Mouse (Mus musculus): ENCODE measurements at regions not wholly inside any gene's neighbourhood (a gene's known extent, or its start where the extent isn't known, plus 50 kb on each side); places are given as distances from the start of the nearest gene placed in this dataset.

DNA sequence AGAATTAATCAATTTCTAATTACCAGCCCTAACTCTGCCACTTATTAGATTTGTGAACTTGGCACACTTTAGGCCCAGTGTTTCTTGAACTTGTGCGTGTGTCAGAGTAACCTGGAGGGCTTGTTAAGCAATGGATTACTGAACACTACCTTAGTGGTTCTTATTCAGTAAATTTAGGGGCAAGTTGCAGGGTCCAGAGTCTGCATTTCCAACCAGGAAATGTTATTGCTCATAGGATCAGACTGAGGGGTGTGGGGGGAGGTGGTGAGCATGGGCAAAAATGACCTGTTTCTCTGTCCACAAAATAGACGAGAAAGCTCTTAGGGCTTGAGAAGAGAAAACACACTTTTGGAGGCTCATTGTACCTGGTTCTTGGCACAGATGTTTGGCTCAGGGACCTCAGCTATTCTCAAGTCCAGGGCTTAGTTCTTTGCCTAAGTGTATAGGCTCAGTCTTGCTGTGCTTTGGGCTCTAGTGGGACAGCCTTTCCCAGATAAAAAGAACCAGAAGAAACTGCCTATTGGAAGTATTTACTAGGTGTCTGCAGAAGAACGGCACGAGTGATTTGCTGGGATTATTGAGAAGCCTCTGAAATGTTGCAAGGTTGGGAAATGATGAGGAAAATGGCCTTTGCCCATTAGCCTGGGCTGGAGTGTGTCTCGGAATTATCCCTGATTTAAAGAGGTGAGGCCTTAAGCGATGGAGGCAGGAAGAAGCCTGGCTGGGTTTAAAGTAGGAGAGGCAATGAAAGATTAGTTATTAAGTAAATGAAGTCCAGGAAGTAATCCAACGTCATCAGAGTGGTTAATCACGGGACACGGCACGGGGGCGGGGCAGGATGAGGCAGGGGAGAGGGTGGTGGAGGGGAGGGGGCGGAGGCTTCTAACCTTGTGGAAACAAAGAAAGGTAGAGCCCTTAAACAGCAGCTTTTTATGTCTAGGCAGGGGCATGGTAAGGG, 113.2 kb upstream of the Fggy start:
- DNase-seq (ENCODE audit: low read depth, low spot score), result no peak
- no peaks in the 10 kb centered on the region for H3K36me3 ChIP-seq (ENCODE audit: control insufficient read depth, insufficient read depth, low read length, poor library complexity, severe bottlenecking)
- no peaks in the 10 kb centered on the region for H3K27me3 ChIP-seq (ENCODE audit: control insufficient read depth, insufficient read depth, low read length, poor library complexity, severe bottlenecking)

GRCm38 (mm10) chr4:95450286-95450685, 107.0 kb upstream of the Fggy start:
- DNase-seq (ENCODE audit: low read depth, low spot score), result no peak
- H3K27me3 ChIP-seq (ENCODE audit: control insufficient read depth, insufficient read depth, low read length, poor library complexity, severe bottlenecking), result no peaks in the 10 kb centered on the region
- H3K36me3 ChIP-seq (ENCODE audit: control insufficient read depth, insufficient read depth, low read length, poor library complexity, severe bottlenecking), result no peaks in the 10 kb centered on the region

- DNase-seq (ENCODE audit: low read depth, low spot score), result no peak
- Histone ChIP-seq H3K27me3 (ENCODE audit: control insufficient read depth, insufficient read depth, low read length, poor library complexity, severe bottlenecking) (no peaks in the 10 kb centered on the region), H3K36me3 (ENCODE audit: control insufficient read depth, insufficient read depth, low read length, poor library complexity, severe bottlenecking) (no peaks in the 10 kb centered on the region)
Measured at GRCm38 (mm10) chr4:95451831-95452230, 105.5 kb upstream of the Fggy start.

DNA sequence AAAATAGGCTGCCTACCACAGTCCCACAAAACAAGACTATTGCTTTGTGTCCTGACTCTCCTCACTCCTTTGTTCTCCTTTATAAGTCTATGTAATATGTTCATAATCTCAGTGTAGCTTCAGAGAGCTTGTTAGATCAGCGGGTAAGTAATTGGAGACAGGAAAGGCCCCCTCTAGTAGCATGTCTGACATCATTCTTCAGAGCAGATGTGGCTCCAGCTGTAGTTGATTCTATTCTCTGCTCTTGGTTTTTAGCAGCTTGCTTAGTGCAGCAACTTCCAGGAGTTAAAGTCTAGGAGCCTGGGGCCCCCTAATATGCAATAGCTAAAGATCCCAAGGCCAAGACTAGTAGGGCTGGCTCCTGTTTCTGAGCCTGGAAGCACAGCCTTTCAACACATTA, 101.0 kb upstream of the Fggy start:
- no peaks in the 10 kb centered on the region for H3K27me3 ChIP-seq (ENCODE audit: control insufficient read depth, insufficient read depth, low read length, poor library complexity, severe bottlenecking)
- no peak for DNase-seq (ENCODE audit: low read depth, low spot score)
- H3K36me3 ChIP-seq (ENCODE audit: control insufficient read depth, insufficient read depth, low read length, poor library complexity, severe bottlenecking), result no peaks in the 10 kb centered on the region

GRCm38 (mm10) chr4:95456943-95457342, 100.4 kb upstream of the Fggy start:
- no peak for DNase-seq (ENCODE audit: low read depth, low spot score)
- H3K27me3 ChIP-seq (ENCODE audit: control insufficient read depth, insufficient read depth, low read length, poor library complexity, severe bottlenecking), result no peaks in the 10 kb centered on the region
- H3K36me3 ChIP-seq (ENCODE audit: control insufficient read depth, insufficient read depth, low read length, poor library complexity, severe bottlenecking), result no peaks in the 10 kb centered on the region

DNA sequence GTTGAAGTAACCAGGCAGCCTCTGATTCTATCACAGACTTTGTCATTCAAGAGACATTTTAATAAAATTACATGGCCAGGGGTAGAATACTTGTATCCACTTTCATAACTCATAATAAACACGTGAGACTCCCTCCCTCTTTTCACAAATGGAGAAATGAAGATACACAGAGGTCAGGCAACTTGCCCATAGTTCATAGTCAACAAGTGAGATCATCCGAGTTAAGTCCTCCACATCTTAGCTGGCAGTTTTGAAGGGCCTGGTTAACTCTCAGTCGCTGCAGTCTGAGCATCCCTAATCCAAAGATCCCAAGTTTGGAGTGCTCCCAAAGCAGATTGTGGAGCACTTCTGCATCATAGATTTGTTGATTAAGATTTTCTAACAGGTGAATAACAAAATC, 94.8 kb upstream of the Fggy start:
- H3K36me3 ChIP-seq (ENCODE audit: control insufficient read depth, insufficient read depth, low read length, poor library complexity, severe bottlenecking), result no peaks in the 10 kb centered on the region
- DNase-seq (ENCODE audit: low read depth, low spot score), result no peak

DNA sequence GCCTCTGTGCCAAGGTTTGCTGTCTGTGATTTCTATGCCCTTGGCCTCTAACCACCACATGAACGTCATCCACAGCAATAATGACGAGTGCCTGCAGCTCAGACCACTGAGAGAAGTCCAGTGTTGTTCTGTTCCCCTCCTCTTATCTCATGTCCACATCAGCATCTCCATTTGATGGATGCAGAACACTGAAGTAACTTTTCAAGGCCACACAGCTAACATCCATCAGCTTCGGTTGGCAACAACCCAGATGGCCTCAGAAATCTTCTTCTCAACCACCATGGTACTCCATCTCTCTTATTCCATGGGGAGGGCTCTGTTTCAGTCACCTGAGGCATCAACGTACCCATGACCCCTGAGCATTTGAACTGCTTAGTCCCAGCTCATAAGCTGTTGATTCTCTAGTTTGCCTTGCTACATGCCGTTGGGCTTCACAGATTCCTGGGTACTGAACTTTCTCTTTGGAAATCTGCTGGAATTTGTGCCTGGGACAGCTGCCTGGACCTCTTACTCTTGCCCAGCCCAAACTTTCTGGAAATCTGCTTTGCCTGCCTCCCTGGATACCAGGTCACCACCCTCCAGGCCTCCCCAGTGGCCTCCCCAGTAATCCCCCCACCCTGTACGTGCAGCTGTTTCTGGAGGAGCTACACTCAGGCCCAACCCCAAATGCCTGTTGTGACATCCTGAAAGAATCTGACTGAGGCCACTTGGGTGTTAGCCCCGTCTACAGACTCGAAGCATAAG, 94.1 kb upstream of the Fggy start:
- no peaks in the 10 kb centered on the region for H3K27me3 ChIP-seq (ENCODE audit: control insufficient read depth, insufficient read depth, low read length, poor library complexity, severe bottlenecking)
- no peak for DNase-seq (ENCODE audit: low read depth, low spot score)

More for the DNA sequence above, 94.8 kb upstream of the Fggy start:
- no peaks in the 10 kb centered on the region for H3K27me3 ChIP-seq (ENCODE audit: control insufficient read depth, insufficient read depth, low read length, poor library complexity, severe bottlenecking)

DNA sequence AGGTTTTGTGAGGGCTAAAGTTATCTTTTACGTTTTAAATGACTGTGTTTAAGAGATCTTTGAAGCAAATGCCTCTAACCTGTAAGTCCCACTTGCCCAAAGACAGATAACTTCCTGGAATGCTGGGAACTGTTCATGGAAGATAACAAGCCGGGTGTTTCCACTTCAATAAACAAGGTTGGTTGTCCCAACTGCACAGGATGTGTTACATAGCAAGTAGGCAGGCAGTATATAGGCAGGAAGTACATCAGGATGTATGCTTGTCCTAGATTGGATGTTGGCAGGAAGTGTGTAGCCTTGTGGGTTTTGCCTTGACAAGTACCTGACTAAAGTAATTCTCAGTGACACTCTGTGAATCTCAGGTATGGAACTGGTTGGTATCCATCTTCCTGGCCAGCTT, 90.7 kb upstream of the Fggy start:
- H3K36me3 ChIP-seq (ENCODE audit: control insufficient read depth, insufficient read depth, low read length, poor library complexity, severe bottlenecking), result no peaks in the 10 kb centered on the region

More for the DNA sequence above, 94.1 kb upstream of the Fggy start:
- H3K36me3 ChIP-seq (ENCODE audit: control insufficient read depth, insufficient read depth, low read length, poor library complexity, severe bottlenecking), result no peaks in the 10 kb centered on the region

DNA sequence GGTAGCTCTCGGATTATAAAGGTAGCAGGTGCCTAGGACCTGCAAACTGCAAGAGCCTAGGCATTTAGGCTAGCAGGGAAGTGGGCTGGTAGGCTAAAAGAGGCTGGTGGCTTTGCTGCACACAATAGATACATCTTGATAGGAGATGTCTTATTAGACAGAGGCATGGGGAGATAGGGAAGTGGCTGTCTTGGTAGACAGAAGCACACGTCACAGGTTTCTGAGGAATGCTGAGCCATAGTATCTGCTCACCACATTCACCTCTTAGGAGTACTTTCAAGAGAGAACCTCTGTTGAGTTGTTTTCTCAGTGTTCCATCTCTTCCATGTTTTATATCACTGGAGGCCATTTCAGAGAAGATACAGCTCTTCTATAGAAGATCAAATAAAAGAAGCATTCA, 89.8 kb upstream of the Fggy start:
- H3K36me3 ChIP-seq (ENCODE audit: control insufficient read depth, insufficient read depth, low read length, poor library complexity, severe bottlenecking), result no peaks in the 10 kb centered on the region

More for the DNA sequence above, 90.7 kb upstream of the Fggy start:
- H3K27me3 ChIP-seq (ENCODE audit: control insufficient read depth, insufficient read depth, low read length, poor library complexity, severe bottlenecking), result no peaks in the 10 kb centered on the region
- no peak for DNase-seq (ENCODE audit: low read depth, low spot score)

DNA sequence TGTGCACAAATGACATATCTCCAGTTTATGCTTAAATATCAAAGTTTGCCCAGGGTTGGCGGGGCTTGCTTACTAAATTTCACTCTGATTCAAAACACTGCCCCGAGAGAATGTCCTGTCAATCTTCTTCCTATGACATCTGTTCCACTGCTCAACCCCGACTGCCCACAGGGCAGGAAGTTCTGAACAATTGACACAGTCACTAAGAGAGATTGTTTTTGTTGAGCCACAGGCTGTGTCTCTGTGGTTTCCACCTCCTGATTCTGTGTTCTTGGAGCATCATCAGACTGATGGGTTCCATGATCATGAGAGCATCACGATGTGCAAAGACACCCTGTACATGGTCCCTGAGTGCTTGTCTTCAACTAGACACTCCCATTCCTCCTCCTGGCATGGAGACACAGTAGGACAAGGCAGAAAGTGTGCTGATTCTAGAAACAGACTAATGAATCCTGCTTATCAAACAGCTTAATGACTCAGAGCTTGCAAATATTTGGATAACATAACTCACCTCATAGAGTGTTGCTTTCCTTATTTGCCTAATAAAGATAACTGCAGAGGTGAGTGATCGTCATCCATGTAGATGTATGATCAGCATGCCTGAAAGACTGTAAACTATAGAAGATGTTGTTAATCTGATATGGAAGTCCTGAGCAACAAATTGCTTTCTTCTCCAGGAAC, 82.4 kb upstream of the Fggy start:
- Histone ChIP-seq H3K36me3 (ENCODE audit: control insufficient read depth, insufficient read depth, low read length, poor library complexity, severe bottlenecking) (no peaks in the 10 kb centered on the region), H3K27me3 (ENCODE audit: control insufficient read depth, insufficient read depth, low read length, poor library complexity, severe bottlenecking) (no peaks in the 10 kb centered on the region)
- no peak for DNase-seq (ENCODE audit: low read depth, low spot score)

More for the DNA sequence above, 89.8 kb upstream of the Fggy start:
- no peaks in the 10 kb centered on the region for H3K27me3 ChIP-seq (ENCODE audit: control insufficient read depth, insufficient read depth, low read length, poor library complexity, severe bottlenecking)
- no peak for DNase-seq (ENCODE audit: low read depth, low spot score)

DNA sequence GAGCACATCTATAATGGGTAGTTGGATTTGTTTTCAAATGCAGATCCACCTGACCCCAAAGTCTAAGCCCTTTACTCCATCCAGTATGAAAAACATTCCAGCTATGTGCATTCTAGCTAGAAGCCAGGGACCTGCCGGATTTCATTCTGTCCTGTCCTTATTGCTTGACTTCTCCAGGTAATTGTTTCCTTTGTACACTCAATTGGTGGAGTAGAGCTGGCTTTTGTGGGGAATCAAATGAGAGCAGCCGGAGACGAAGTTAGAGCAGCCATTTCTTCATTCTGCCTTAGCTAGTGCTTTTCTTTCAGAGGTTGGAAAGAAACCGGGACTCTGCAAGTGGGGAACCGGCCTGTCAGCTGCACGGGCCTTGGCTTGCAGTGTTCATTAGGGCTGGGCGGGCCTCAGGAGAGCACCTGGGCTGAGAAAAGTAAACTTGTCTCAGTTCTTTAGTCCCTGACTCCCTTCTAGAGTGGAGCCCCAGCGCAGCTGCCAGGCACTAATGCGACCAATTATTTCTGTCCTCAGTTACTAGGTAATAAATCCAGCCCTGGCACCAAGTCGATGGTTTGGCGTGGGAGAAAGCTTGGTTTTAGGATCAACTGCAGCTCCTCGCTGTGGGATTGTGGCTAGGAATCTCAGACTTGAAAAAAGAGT, 81.1 kb upstream of the Fggy start:
- DNase-seq (ENCODE audit: low read depth, low spot score), result no peak
- Histone ChIP-seq H3K36me3 (ENCODE audit: control insufficient read depth, insufficient read depth, low read length, poor library complexity, severe bottlenecking) (no peaks in the 10 kb centered on the region), H3K27me3 (ENCODE audit: control insufficient read depth, insufficient read depth, low read length, poor library complexity, severe bottlenecking) (no peaks in the 10 kb centered on the region)

- H3K36me3 ChIP-seq (ENCODE audit: control insufficient read depth, insufficient read depth, low read length, poor library complexity, severe bottlenecking), result no peaks in the 10 kb centered on the region
- no peaks in the 10 kb centered on the region for H3K27me3 ChIP-seq (ENCODE audit: control insufficient read depth, insufficient read depth, low read length, poor library complexity, severe bottlenecking)
- no peak for DNase-seq (ENCODE audit: low read depth, low spot score)
Measured at GRCm38 (mm10) chr4:95483571-95483970, 73.7 kb upstream of the Fggy start.

DNA sequence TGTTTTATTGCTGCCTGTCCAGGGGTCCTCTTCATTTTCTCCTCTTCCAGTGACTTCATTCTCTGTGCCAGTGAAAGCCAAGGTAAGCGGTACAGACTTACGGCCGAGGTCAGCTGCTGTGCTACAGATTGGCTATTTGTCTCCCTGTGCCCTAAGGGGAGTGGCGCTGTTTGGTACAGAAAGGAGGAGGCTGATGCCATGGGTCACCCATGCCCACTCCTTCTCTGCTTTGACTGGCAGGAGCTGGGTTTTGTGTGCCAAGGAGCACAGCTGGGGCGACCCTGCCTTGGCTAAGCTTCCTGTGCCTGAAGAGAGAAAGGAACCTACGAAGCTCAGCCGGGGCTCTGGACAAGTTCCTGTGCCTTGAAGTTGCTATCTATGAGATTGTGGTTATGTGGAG, 70.0 kb upstream of the Fggy start:
- no peaks in the 10 kb centered on the region for H3K36me3 ChIP-seq (ENCODE audit: control insufficient read depth, insufficient read depth, low read length, poor library complexity, severe bottlenecking)
- no peaks in the 10 kb centered on the region for H3K27me3 ChIP-seq (ENCODE audit: control insufficient read depth, insufficient read depth, low read length, poor library complexity, severe bottlenecking)
- DNase-seq (ENCODE audit: low read depth, low spot score), result no peak

- Histone ChIP-seq H3K27me3 (ENCODE audit: control insufficient read depth, insufficient read depth, low read length, poor library complexity, severe bottlenecking) (no peaks in the 10 kb centered on the region), H3K36me3 (ENCODE audit: control insufficient read depth, insufficient read depth, low read length, poor library complexity, severe bottlenecking) (no peaks in the 10 kb centered on the region)
- no peak for DNase-seq (ENCODE audit: low read depth, low spot score)
Measured at GRCm38 (mm10) chr4:95487969-95488368, 69.3 kb upstream of the Fggy start.
